Comparison of ENCODE assay signal across 13 mouse cellular contexts in the genomic region with DNA sequence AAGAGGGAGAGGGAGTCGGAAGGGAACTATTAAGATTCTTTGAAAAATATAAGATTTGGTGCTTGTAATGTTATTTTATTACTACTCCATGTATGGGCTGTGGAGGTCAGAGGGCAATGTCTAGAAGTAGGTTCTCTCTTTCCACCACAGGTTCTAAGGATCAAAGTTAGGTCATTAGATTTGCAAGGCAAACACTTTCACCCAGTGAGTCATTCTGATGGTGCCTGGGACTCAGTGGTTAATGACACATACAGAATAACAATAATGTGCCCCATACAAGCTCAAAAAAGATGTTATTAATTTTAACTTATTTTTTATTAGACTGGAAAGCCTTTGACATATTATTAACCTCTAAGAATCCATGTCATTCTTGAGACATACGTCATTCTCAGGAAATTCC.
"Had no signal": no experiment of that assay in that cellular context is flagged by ENCODE, and none has a peak within 500 bp of the region (broad histone marks: within the 10 kb centered on the region; RNA-seq: fewer than 3 reads in every experiment).

No protein-coding gene starts in this region.

- H3K27ac ChIP-seq: limb, embryonic 10.5 days; midbrain, embryonic 15.5 days; neural tube, embryonic 13.5 days had no signal

- H3K4me3 ChIP-seq: limb, embryonic 10.5 days; megakaryocyte, embryonic 14.5 days; midbrain, embryonic 15.5 days; neural tube, embryonic 13.5 days had no signal

- H3K9ac ChIP-seq: lung, embryonic 14.5 days; midbrain, embryonic 15.5 days; neural tube, embryonic 13.5 days had no signal

- H3K9me3 ChIP-seq: limb, embryonic 10.5 days; megakaryocyte, embryonic 14.5 days; midbrain, embryonic 15.5 days; neural tube, embryonic 13.5 days had no signal

- H3K36me3 ChIP-seq: midbrain, embryonic 15.5 days; neural tube, embryonic 13.5 days had no signal

- H3K4me2 ChIP-seq: liver, embryonic 11.5 days; lung, embryonic 14.5 days; midbrain, embryonic 11.5 days; midbrain, embryonic 15.5 days; neural tube, embryonic 13.5 days had no signal

- H3K27me3 ChIP-seq: megakaryocyte, embryonic 14.5 days; midbrain, embryonic 15.5 days; neural tube, embryonic 13.5 days had no signal

- DNase-seq: kidney, adult 11 months; kidney, postnatal 14 days; lung, embryonic 14.5 days; lung, postnatal 4 days; right cerebral cortex, postnatal 14 days; thymus, adult 2 months; thymus, postnatal 25 days had no signal

- ATAC-seq: midbrain, embryonic 15.5 days had no signal
